Mouse (Mus musculus) thymus, postnatal 10 days (tissue): ENCODE measurements around the gene Abca13.

ENCODE experiments used
- DNase-seq, 2 experiments: peaks; one replicate each; pipeline ENCODE4 v3.0.0; 2021; ENCODE audit warnings: low spot score in 2 of 2

Gene Abca13

GRCm38 (mm10) chr11:9684952-9685351 lies 493.2 kb downstream of the Abca13 start:
- no peak for DNase-seq

DNA sequence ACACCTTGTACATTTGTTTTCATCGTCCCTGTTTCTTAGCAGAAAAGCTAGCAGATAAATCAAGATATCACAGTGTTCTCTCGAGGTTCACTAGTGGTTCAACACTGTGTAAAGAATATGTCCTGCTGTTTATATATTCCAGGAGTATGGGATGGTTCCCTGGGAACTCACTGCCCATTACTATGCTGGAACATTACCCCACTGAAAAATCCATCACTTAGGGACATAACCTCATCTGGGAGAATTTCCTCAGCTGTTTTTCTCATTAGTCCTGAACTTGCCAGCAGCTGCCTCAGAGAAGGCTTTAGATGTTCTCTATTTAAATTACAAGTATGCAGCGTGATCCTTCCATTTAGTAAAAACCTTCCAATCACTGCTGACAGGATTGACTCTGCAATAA lies 513.4 kb downstream of the Abca13 start:
- DNase-seq: no peak

- no peak for DNase-seq
These were observed 536.2 kb downstream of the Abca13 start for GRCm38 (mm10) chr11:9727810-9728490.

DNA sequence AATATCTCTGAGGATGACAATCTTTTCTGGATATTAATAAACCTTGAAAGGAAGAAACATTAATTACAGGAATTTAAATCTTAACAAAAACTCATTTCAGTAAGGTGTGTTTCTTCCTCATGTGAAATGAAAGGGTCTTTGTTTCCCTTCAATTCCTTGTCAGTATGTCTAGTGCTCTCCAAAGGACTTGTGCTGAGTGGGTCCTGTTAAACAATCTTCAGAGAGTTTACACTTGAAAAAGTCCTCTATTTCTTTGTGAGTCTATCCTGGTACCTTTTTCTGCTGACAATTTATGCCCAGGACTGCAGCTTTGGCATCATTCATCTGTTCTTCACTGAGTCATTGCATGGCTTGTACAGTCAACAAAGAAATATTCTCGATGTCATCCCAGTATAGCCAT lies 539.6 kb downstream of the Abca13 start:
- DNase-seq: no peak
